20 mouse cellular contexts compared by ENCODE assay signal in genomic region chr10:89506479-89506878, GRCm38 (mm10). TPM values are rescaled to one million over a fixed set of nuclear protein-coding genes. Genes with fewer than 3 reads are reported as not detected.
DNase-seq lines count a peak whose midpoint lies in the region; ATAC-seq and TF ChIP-seq lines count a peak whose summit lies in the region.
"Had no signal": no experiment of that assay in that cellular context is flagged by ENCODE, and none has a peak within 500 bp of the region (broad histone marks: within the 10 kb centered on the region; RNA-seq: fewer than 3 reads in every experiment).

No protein-coding gene starts in this region.

- H3K4me1 ChIP-seq in kidney, embryonic 14.5 days (ENCODE audit: control insufficient read depth, insufficient read depth, low read length), result no peaks in the 10 kb centered on the region
- no peaks in the 10 kb centered on the region for H3K4me1 ChIP-seq in intestine, postnatal 0 days (replicated peaks; ENCODE audit: control insufficient read depth, insufficient read depth, low read length)
- H3K4me1 ChIP-seq in stomach, embryonic 16.5 days (ENCODE audit: control insufficient read depth, insufficient read depth, low read length), result peaks cover 4% of the 10 kb centered on the region; the same call in 1 of the 2 replicates
- H3K4me1 ChIP-seq in forebrain, embryonic 12.5 days, result no peaks in the 10 kb centered on the region
- H3K4me1 ChIP-seq: embryonic facial prominence, embryonic 13.5 days; hindbrain, embryonic 10.5 days had no signal

- no peaks in the 10 kb centered on the region for H3K9me3 ChIP-seq in kidney, embryonic 14.5 days (ENCODE audit: control insufficient read depth, low read length)
- H3K9me3 ChIP-seq in intestine, postnatal 0 days (ENCODE audit: control insufficient read depth), result no peaks in the 10 kb centered on the region
- H3K9me3 ChIP-seq in stomach, embryonic 16.5 days (replicated peaks; ENCODE audit: control insufficient read depth, low read length), result no peaks in the 10 kb centered on the region
- no peaks in the 10 kb centered on the region for H3K9me3 ChIP-seq in forebrain, embryonic 12.5 days
- H3K9me3 ChIP-seq: embryonic facial prominence, embryonic 13.5 days; hindbrain, embryonic 10.5 days had no signal

- no peak for ATAC-seq in kidney, embryonic 14.5 days (ENCODE audit: low FRiP score, low TSS enrichment)
- ATAC-seq in intestine, postnatal 0 days, result no peak; the same call in 1 of the 2 replicates
- no peak; the same call in 1 of the 2 replicates for ATAC-seq in stomach, embryonic 16.5 days (ENCODE audit: insufficient read depth, low FRiP score)
- no peak for ATAC-seq in forebrain, embryonic 12.5 days (ENCODE audit: low FRiP score)
- ATAC-seq: activated CD4-positive, CD25-positive, alpha-beta regulatory T cell, adult 4 months had no signal

- no peak overlapping the region for H3K4me3 ChIP-seq in kidney, embryonic 14.5 days (ENCODE audit: low read length)
- H3K4me3 ChIP-seq in intestine, postnatal 0 days (ENCODE audit: low read depth, low read length), result peak overlapping the region; percentile 55
- H3K4me3 ChIP-seq in stomach, embryonic 16.5 days (replicated peaks; ENCODE audit: low read length), result peak overlapping the region; percentile 26; the same call in 1 of the 2 replicates
- H3K4me3 ChIP-seq in forebrain, embryonic 12.5 days (replicated peaks), result no peak overlapping the region
- H3K4me3 ChIP-seq: embryonic facial prominence, embryonic 13.5 days; hindbrain, embryonic 10.5 days had no signal

- H3K27ac ChIP-seq in kidney, embryonic 14.5 days (ENCODE audit: low read depth, low read length), result no peak overlapping the region
- peak overlapping the region; percentile 85 for H3K27ac ChIP-seq in intestine, postnatal 0 days (ENCODE audit: low read depth, low read length)
- H3K27ac ChIP-seq in stomach, embryonic 16.5 days (ENCODE audit: low read length), result no peak overlapping the region
- H3K27ac ChIP-seq in forebrain, embryonic 12.5 days, result no peak overlapping the region
- H3K27ac ChIP-seq: embryonic facial prominence, embryonic 13.5 days; hindbrain, embryonic 10.5 days; liver, embryonic 14.5 days had no signal

- DNase-seq in kidney, adult 18-20 months, result peak; percentile 66
- DNase-seq in kidney, postnatal 25 days, result peak; percentile 64 to 80
- no peak for DNase-seq in MN1 (ENCODE audit: low spot score)
- DNase-seq in adrenal gland, adult 18-20 months (ENCODE audit: low spot score in 2 of 2), result no peak
- DNase-seq: cerebellum, adult 9-10 months; gastrocnemius, postnatal 10 days; lung, postnatal 14 days had no signal

- H3K36me3 ChIP-seq in kidney, embryonic 14.5 days (ENCODE audit: control insufficient read depth, insufficient read depth, low read length), result no peaks in the 10 kb centered on the region
- H3K36me3 ChIP-seq in intestine, postnatal 0 days (ENCODE audit: control insufficient read depth, insufficient read depth), result no peaks in the 10 kb centered on the region
- no peaks in the 10 kb centered on the region for H3K36me3 ChIP-seq in stomach, embryonic 16.5 days (ENCODE audit: control insufficient read depth, insufficient read depth, low read length)
- H3K36me3 ChIP-seq in forebrain, embryonic 12.5 days (replicated peaks), result no peaks in the 10 kb centered on the region
- H3K36me3 ChIP-seq: embryonic facial prominence, embryonic 13.5 days; hindbrain, embryonic 10.5 days had no signal

- no peak overlapping the region for H3K4me2 ChIP-seq in kidney, embryonic 14.5 days (replicated peaks; ENCODE audit: low read depth, low read length)
- H3K4me2 ChIP-seq in intestine, postnatal 0 days (replicated peaks; ENCODE audit: low read depth), result peak overlapping the region; percentile 63
- no peak overlapping the region for H3K4me2 ChIP-seq in stomach, embryonic 16.5 days (ENCODE audit: low read depth, low read length)
- H3K4me2 ChIP-seq in forebrain, embryonic 12.5 days, result no peak overlapping the region
- H3K4me2 ChIP-seq: embryonic facial prominence, embryonic 13.5 days had no signal

- no peak overlapping the region for H3K9ac ChIP-seq in kidney, embryonic 14.5 days (ENCODE audit: low read depth, low read length)
- H3K9ac ChIP-seq in intestine, postnatal 0 days (ENCODE audit: low read depth, low read length), result peak overlapping the region; percentile 51
- H3K9ac ChIP-seq in stomach, embryonic 16.5 days (ENCODE audit: low read length), result no peak overlapping the region
- H3K9ac ChIP-seq in forebrain, embryonic 12.5 days, result no peak overlapping the region
- H3K9ac ChIP-seq: embryonic facial prominence, embryonic 13.5 days; liver, embryonic 14.5 days had no signal

- 72% methylated on average over 9 of the region's 9 CpGs for WGBS in kidney, embryonic 14.5 days
- 18% methylated on average over 9 of the region's 9 CpGs for WGBS in intestine, postnatal 0 days
- WGBS in stomach, embryonic 16.5 days, result 32% methylated on average over 9 of the region's 9 CpGs
- 91% methylated on average over 9 of the region's 9 CpGs for WGBS in forebrain, embryonic 12.5 days

- no peak for TF ChIP-seq CTCF in intestine, postnatal 0 days (IDR thresholded peaks at IDR 0.05; ENCODE audit: low read depth)

- H3K27me3 ChIP-seq in kidney, embryonic 14.5 days (ENCODE audit: control insufficient read depth, insufficient read depth, low read length), result no peaks in the 10 kb centered on the region
- no peaks in the 10 kb centered on the region for H3K27me3 ChIP-seq in intestine, postnatal 0 days (replicated peaks; ENCODE audit: control insufficient read depth, insufficient read depth, low read length)
- H3K27me3 ChIP-seq in stomach, embryonic 16.5 days (ENCODE audit: control insufficient read depth, insufficient read depth, low read length), result no peaks in the 10 kb centered on the region
- H3K27me3 ChIP-seq in forebrain, embryonic 12.5 days, result no peaks in the 10 kb centered on the region
- H3K27me3 ChIP-seq: CH12.LX; embryonic facial prominence, embryonic 13.5 days had no signal

RNA-seq across cellular contexts. Expression of gene Nr1h4, which starts 26.9 kb away (rescaled TPM):
- 0.34 and 0.66 TPM in 2 replicates for polyA plus RNA-seq in kidney, embryonic 14.5 days (2014; fragmentation: Nextera tagmentation; extraction: Ambion mirVana)
- polyA plus RNA-seq in intestine, postnatal 0 days (2015; fragmentation: Nextera tagmentation; extraction: Ambion mirVana), result 117 and 139 TPM in 2 replicates
- 8.2 and 8.6 TPM in 2 replicates for polyA plus RNA-seq in stomach, embryonic 16.5 days (2015; fragmentation: Nextera tagmentation; extraction: Ambion mirVana)
- polyA plus RNA-seq in forebrain, embryonic 12.5 days (2016; fragmentation: Nextera tagmentation; extraction: Ambion mirVana), result not detected in 2 replicates
- 10 to 100 TPM in 1 of 2 experiments, 1 to 10 TPM in 1; 6.7 to 17.2 TPM for total RNA-seq in adrenal gland, adult 18-20 months (2021)
- total RNA-seq: CH12.LX; gastrocnemius, postnatal 10 days; left cerebral cortex, postnatal 36 days; megakaryocyte-erythroid progenitor cell, adult 5-6 weeks; midbrain, postnatal 0 days had no signal
- polyA plus RNA-seq: activated CD4-positive, CD25-positive, alpha-beta regulatory T cell, adult 4 months; embryonic facial prominence, embryonic 13.5 days; hindbrain, embryonic 10.5 days; midbrain, postnatal 0 days; neural tube, embryonic 11.5 days had no signal

Comparison
In these comparisons a context has a peak if more than half of its experiments do, and no peak if none do; other contexts are left out.
1. DNase-seq: peak in kidney, adult 18-20 months (single experiment) and kidney, postnatal 25 days (2 of 2); none in MN1 (single experiment) and adrenal gland, adult 18-20 months (0 of 2).
2. H3K4me3 ChIP-seq: peak in intestine, postnatal 0 days (single experiment) and stomach, embryonic 16.5 days (single experiment); none in kidney, embryonic 14.5 days (single experiment) and forebrain, embryonic 12.5 days (single experiment).
3. RNA of gene Nr1h4, which starts 26.9 kb away (polyA plus RNA-seq): 117 to 139 TPM in intestine, postnatal 0 days; 8.2 to 8.6 TPM in stomach, embryonic 16.5 days, 0.34 to 0.66 TPM in kidney, embryonic 14.5 days and not detected in forebrain, embryonic 12.5 days; every median in the first group is over 10 times any median in the second.